Mouse (Mus musculus) R1 (cell line): Measurements from ENCODE around the gene Csnk2a1.
"Not testable (repeated sequence)": the region's sequence is repeated elsewhere in the genome, so short reads cannot be mapped to it uniquely, and the experiment has no call there.

Source experiments
- DNase-seq: peaks from one replicate; pipeline ENCODE4 v3.0.0-alpha.2; 2018; ENCODE audit warnings: low read depth, low spot score

The Csnk2a1 gene

DNA sequence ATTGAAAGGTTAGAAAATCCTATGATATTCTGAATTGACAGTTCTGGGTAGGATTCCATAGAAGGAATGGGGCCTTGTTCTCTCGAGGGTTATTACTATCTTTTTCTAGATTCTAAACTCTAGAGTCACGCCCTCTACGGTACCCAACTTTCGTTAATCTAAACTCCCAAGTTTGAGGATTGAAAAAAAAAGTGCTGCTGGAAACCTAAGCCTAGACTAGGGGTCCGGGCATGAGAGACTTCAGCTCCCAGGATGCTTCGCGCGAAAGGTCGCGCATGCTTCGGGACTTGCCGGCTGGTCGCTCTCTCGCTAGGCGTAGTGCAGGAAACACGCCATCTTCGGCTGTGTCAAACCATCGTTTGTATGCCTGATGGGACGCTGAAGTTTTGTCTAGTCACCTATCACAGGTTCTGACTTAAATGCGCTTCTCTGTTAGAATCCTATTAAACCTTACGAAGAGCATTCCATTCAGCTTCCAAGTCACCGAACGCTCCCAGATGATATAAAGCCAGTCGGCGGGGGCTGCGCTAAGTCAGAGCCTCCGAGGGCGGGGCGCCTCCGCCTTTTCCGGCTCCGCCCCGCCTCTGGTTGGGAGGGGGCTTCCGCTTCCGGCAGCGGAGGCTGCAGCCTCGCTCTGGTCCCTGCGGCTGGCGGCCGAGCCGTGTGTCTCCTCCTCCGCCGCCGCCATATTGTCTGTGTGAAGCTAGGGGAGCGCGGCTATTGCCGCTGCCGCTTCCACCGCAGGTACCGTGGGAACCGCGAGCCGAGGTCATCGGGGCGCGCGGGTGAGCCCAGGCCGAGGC is at the start of gene Csnk2a1:
TSS of gene Csnk2a1 (plus strand) at position 592 of the 803 bp plus-strand sequence.
- DNase-seq = peak; percentile 94

DNA sequence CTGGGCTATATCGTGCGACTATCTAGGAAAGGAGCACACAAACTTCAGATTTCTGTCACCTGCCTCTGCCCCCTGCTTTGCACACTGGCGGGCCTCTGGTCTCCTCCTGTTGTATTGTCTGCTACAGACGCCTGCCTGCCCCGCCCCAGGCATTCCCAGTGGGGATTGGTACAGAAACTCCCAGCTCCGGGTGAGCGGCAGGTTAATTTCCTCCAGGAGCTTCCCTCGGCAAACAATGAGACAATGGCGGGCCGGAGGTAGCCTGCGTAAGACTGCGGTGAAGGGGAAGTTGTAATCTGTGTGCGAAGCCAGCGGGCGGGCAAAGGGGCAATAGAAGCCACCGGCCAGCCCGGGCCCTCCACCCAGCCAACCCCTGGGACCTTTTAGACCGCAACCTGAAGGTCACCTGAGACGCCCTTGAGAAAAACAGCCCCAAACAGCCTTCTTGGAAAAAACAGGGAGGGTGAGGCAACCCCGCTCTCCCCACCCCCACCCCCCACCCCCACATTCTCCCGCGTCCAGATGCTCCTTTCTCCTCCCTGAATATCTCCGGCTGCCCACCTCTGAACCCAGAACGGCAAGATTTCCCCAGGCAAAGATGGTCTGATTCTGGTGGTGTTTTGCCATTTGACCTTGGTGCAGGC is 49.4 kb upstream of the Csnk2a1 start:
- peak; percentile 100 for DNase-seq

DNA sequence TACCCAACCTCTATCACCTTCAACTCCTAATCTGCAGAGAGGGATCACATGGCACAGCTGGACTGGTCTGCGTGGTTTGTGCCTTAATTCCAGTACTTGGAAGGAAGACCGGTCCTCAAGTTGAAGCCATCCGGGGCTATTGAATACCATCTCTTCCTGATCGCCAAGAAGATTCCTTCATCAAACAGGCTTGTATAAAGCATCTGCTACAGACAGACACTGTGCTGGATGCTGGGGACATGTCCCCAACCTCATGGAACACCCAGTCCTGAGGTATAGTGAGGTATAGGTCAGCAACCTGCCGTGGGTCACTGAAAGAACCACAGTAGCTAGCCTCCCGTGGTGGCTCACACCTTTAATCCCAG is 48.9 kb upstream of the Csnk2a1 start:
- DNase-seq = no peak

GRCm38 (mm10) chr2:152178345-152178744 is 48.3 kb upstream of the Csnk2a1 start:
- DNase-seq = peak; percentile 83

- peak; percentile 88 for DNase-seq
These were observed 47.3 kb upstream of the Csnk2a1 start for GRCm38 (mm10) chr2:152179301-152179700.

DNA sequence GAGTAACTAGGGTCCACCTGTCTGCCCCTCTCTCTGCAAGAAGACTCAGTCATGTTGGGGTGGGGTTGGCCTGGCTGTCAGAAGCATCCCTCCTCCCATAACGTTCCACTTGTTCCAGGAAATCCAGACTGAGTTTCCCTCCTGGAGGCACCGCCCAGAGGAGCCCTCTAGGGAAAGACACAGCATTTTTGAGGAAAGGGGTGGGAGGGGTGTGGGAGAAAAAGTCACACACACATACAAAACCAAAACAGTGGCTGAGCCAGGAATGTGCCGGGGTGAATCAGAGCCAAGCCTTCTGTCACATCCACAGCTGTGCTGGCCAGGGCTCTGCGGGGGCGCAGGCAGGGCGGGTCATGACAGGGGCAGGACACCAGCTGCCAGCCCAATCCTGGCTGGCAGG is 46.3 kb upstream of the Csnk2a1 start:
- DNase-seq = peak; percentile 97

- DNase-seq = no peak
These were observed 39.5 kb upstream of the Csnk2a1 start for GRCm38 (mm10) chr2:152187132-152187531.

DNA sequence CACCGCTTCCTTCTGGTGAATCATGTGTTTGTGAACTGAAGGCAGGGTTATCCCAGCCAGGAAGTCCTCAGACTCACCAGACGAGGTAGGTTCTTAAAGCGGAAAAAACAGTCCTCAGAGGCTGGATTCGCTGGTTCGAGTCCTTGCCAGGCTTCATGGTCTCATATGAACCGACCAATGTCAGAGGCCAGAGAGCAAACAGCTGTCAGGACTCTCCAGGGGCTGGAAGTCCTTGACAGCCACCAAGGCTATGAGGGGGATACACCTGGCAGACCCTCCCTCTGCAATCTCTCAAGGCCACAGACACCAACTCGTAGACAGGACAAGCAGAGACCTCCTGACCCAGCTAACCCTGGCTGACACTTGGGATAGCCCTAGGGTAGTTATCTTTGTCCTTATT is 37.4 kb upstream of the Csnk2a1 start:
- peak; percentile 50 for DNase-seq

GRCm38 (mm10) chr2:152189640-152190039 is 37.0 kb upstream of the Csnk2a1 start:
- DNase-seq = peak; percentile 80

DNA sequence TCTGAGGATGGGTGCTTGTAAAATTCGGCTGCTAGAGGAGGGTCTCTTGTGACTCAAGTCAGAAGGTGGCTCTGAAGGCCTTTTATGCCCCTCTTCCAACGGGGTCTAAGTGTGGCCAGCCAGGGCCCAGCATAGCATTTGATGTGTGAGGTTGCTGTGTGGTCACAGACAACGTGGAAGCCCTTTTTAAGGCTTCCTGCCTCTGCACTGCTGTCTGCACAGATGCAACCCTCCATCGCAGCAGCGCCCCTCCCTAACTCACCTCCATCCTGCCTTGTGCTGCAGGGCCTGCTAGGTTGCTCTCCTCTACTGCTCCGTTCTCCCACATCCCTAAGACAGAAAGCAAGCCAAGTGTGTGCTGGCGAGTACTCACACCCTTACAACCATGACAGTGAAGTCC is 36.5 kb upstream of the Csnk2a1 start:
- DNase-seq = peak; percentile 42

GRCm38 (mm10) chr2:152192591-152193345 is 33.9 kb upstream of the Csnk2a1 start:
- peak; percentile 77 for DNase-seq

DNA sequence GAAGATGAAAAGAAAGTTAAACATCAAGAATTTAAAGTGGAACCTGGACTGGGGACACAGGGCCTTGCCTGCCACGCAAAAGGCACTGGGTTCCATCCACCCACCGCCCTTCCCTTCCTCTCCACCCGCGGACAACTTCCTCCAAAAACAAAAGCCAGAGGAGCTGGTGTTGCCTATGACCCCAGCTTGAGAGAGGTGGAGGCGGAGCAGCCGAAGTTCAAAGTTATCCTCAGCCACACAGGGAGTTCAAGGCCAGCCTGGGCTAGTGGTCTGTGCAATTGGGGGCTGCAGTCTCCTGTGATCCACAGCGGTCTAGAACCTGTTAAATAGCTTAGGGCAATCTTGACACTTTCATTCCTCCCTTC is 33.3 kb upstream of the Csnk2a1 start:
- peak; percentile 61 for DNase-seq

DNA sequence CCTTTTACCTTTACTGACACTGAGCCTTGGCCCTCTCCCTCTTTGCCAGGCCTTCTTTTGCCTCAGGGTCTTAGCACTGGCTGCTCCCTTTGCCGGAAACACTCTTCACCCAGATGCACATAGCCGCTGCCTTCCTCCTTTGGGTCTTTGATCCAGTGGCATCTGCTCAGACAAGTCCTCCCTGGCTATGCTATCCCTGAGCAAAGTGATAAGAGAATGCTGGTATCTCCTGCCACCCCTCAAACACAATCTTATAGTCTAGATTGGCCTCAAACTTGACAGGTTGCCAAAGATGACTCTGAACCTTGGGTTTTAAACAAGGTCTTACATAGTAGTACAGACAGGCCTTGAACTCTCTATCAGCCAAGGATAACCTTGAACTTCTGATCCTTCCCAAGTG is 32.1 kb upstream of the Csnk2a1 start:
- no peak for DNase-seq

DNA sequence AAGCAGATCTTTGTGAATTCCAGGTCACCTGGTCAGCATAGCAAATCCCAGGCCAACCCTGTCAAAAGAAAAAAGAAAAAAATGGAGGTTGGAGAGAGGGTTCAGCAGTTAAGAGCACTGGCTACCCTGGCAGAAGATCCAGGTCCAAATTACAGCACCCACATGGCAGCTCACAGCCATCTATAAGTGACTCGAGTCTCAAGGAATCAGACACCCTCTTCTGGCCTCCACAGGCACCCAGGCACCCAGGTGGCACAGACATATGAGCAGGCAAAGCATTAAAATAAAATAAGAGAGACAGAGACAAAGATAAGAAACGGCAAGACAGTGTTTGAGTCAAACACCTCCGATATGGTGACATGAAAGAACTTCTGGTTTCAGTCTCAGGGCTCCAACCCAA is 29.7 kb upstream of the Csnk2a1 start:
- DNase-seq = no peak

DNA sequence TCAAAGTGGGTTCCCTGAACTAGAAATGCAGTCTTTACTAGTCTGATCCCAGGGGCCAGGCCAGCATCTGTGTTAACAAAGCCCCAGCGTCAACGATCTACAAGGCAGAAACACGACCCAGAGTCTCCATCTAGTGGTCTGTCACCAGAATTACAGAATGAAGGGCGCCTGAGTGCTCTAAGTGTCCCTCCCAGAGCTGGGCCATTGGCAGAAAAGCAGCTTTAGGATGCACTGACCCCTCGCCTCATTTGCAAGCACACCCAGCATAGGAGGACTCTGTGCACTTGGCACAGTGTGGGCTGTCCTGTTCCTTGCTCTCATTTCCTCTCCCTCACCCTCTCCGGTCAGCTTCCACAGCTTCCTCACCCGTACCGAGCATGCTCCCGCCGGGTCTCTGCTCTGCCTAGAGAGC is 29.3 kb upstream of the Csnk2a1 start:
- peak; percentile 92 for DNase-seq

GRCm38 (mm10) chr2:152206139-152206538 is 20.5 kb upstream of the Csnk2a1 start:
- DNase-seq = not testable (repeated sequence)

DNA sequence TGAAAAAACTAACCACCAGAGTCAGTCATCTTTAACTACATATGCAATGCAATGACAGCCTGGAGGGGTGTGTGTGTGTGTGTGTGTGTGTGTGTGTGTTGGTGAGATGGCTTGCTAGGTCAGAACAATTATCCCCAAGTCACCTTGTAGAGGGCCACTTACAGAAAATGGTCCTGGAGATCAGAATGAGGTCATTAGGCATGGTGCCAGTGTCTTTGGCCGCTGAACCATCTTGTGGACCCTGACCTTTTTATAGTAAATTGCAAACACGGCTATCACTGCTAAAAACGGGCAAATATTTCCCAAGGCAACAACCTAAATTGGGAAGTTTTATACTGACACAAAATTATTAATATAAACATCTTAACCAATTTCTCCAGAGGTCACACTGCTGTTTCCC is 14.8 kb upstream of the Csnk2a1 start:
- no peak for DNase-seq

DNA sequence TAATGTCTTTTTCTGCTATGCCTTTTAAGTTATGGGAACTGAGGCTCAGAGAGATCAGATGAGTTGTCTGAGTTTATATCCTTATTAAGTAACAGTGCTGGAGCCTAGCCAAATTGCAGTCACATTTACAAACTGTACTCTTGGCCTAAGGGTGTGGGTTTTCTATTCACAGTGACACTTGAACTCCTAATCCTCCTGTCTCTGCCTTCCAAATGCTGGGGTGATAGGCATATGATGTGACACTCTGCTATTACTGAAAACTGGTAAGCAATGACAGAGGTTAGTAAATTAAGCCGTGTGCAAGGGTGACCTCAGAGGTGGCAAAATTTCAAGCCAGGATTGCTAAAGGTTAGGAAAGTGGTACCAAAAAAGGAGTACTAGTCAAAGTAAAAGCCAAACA is 9.7 kb upstream of the Csnk2a1 start:
- no peak for DNase-seq

DNA sequence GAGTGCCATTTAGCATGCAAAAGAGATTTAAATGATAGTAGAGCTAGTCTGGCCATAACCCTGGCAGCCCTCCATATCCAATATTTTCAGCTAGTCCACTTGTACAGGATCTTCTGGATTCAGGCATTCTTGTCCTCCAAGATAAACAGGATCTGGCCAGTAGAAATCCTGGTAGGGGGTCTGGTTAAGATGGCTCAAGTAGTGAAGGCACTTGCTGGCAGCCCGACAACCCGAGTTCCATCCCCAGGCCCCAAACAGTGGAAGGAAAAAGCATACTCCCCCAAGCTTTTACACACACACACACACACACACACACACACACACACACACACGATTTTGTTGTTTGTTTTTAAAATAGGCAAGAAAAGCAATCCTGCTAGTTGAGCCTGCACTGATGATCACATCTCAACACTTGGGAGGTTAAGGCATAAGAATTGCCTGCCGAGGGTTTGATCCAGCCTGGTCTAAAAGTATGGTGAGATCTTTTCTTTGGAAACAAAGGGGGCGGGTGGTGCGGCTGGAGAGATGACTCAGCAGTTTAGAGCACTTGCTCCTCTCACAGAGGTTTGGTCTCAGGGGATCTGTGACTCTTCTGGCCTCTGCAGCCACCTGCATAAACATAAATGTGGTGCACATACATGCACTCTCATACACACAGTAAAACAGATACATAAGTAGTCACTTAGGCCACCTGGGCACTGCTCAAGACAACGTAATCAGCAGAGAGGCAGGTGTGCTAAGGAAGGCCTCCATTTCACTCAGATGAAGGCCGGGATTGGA is 2.9 kb upstream of the Csnk2a1 start:
- DNase-seq = peak; percentile 88

GRCm38 (mm10) chr2:152225536-152225935 is 1.1 kb upstream of the Csnk2a1 start:
- DNase-seq = no peak

DNA sequence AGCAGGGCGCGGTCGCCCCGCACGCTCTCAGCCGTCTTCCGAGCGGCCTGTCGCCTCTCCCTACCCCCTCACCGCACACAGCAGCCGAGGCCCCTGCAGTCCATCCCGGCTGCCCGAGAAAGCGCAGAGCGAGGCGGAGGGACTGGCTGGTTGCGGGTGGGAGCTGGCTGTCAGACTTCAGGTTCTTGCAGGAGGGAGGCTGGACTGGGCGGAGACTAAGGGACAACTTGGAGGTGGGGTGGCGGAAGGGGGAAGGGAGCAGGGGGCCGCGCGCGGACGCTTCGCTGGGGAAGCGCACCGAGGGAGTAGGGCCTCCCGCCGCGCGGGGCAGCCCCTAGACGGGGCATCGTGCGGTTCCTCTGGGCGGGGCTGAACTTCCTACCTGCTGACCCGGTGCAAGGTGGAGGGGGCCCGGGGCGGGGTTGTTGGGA is 427 bp downstream of the Csnk2a1 start:
- peak; percentile 90 for DNase-seq

GRCm38 (mm10) chr2:152230046-152230445 is 3.4 kb downstream of the Csnk2a1 start:
- DNase-seq = no peak
